16 mouse cellular contexts compared by ENCODE assay signal in genomic region chr14:46539466-46540187, GRCm38 (mm10).
DNase-seq lines count a peak whose midpoint lies in the region; ATAC-seq lines count a peak whose summit lies in the region.
"Had no signal": no experiment of that assay in that cellular context is flagged by ENCODE, and none has a peak within 500 bp of the region (broad histone marks: within the 10 kb centered on the region; RNA-seq: fewer than 3 reads in every experiment).

No protein-coding gene starts in this region.

- ATAC-seq in liver, embryonic 16.5 days (ENCODE audit: low read depth): peak; percentile 93
- ATAC-seq: midbrain, embryonic 13.5 days had no signal

- DNase-seq in heart, adult 11 months: peak; percentile 72
- no peak for DNase-seq in heart, postnatal 36 days
- DNase-seq in 416B (ENCODE audit: low read depth): peak; percentile 52
- peak; percentile 11 for DNase-seq in embryo, embryonic 11.5 days (ENCODE audit: low read depth, low spot score)
- no peak for DNase-seq in cerebellum, postnatal 10 days
- DNase-seq in ovary, adult 18-20 months (ENCODE audit: low spot score): no peak
- no peak for DNase-seq in frontal cortex, postnatal 14 days (ENCODE audit: low spot score in 2 of 2)
- DNase-seq: adrenal gland, postnatal 14 days; cerebellum, postnatal 25 days; gastrocnemius, postnatal 14 days; kidney, postnatal 36 days; thymus, postnatal 4 days had no signal

- H3K36me3 ChIP-seq in liver, embryonic 16.5 days (ENCODE audit: control insufficient read depth, insufficient read depth): no peaks in the 10 kb centered on the region
- H3K36me3 ChIP-seq: hindbrain, embryonic 15.5 days; limb, embryonic 10.5 days; midbrain, embryonic 13.5 days had no signal

- H3K9me3 ChIP-seq in liver, embryonic 16.5 days (replicated peaks; ENCODE audit: control insufficient read depth, low read length): peaks cover 6% of the 10 kb centered on the region
- H3K9me3 ChIP-seq: hindbrain, embryonic 15.5 days; limb, embryonic 10.5 days; midbrain, embryonic 13.5 days had no signal

- H3K27me3 ChIP-seq in liver, embryonic 16.5 days (ENCODE audit: control insufficient read depth, insufficient read depth, low read depth, low read length): no peaks in the 10 kb centered on the region
- H3K27me3 ChIP-seq: hindbrain, embryonic 15.5 days; midbrain, embryonic 13.5 days had no signal

- H3K4me2 ChIP-seq in liver, embryonic 16.5 days (ENCODE audit: low read depth, low read length): no peak overlapping the region
- H3K4me2 ChIP-seq: hindbrain, embryonic 15.5 days; midbrain, embryonic 13.5 days had no signal

- intact Hi-C loops in heart, postnatal 36 days (cut with DNase I): no loop called here

- H3K4me3 ChIP-seq in liver, embryonic 16.5 days (ENCODE audit: low read depth, low read length): no peak overlapping the region
- H3K4me3 ChIP-seq: hindbrain, embryonic 15.5 days; limb, embryonic 10.5 days; midbrain, embryonic 13.5 days had no signal

- peak overlapping the region; percentile 79 for H3K27ac ChIP-seq in liver, embryonic 16.5 days (ENCODE audit: low read length)
- H3K27ac ChIP-seq: hindbrain, embryonic 15.5 days; limb, embryonic 10.5 days; midbrain, embryonic 13.5 days had no signal

- peaks cover 39% of the 10 kb centered on the region for H3K4me1 ChIP-seq in liver, embryonic 16.5 days (ENCODE audit: control insufficient read depth, low read depth, low read length)
- H3K4me1 ChIP-seq: hindbrain, embryonic 15.5 days; limb, embryonic 10.5 days; midbrain, embryonic 13.5 days had no signal

- WGBS in liver, embryonic 16.5 days (ENCODE audit: insufficient replicate concordance): 28% methylated on average over 6 of the region's 6 CpGs

- H3K9ac ChIP-seq in liver, embryonic 16.5 days (ENCODE audit: low read depth, low read length): no peak overlapping the region
- H3K9ac ChIP-seq: hindbrain, embryonic 15.5 days; midbrain, embryonic 13.5 days had no signal

Comparison
In these comparisons a context has a peak if more than half of its experiments do, and no peak if none do; other contexts are left out.
1. DNase-seq: peak in heart, adult 11 months (single experiment), 416B (single experiment) and embryo, embryonic 11.5 days (single experiment); none in heart, postnatal 36 days (0 of 2), cerebellum, postnatal 10 days (0 of 2), ovary, adult 18-20 months (single experiment) and frontal cortex, postnatal 14 days (0 of 2).